Mouse (Mus musculus): ENCODE results near the gene Pgf. TPM values are rescaled to one million over a fixed set of nuclear protein-coding genes. Genes with fewer than 3 reads are reported as not detected.

The Pgf gene
- 1 to 10 TPM; 3.3 to 4.4 TPM for total RNA-seq (2021)

- DNase-seq (ENCODE audit: low spot score): no peak
Observed at GRCm38 (mm10) chr12:85177740-85178239, at the start of gene Pgf. Gene Pgf, minus strand, starts transcription at chr12:85177790.

GRCm38 (mm10) chr12:85227227-85227626, 49.6 kb upstream of the Pgf start:
- intact Hi-C loops (cut with DNase I): no loop called here
- DNase-seq (ENCODE audit: low spot score): no peak

More at GRCm38 (mm10) chr12:85177740-85178239, at the start of gene Pgf:
- intact Hi-C loops (cut with DNase I): no loop called here

GRCm38 (mm10) chr12:85219905-85220290, 42.3 kb upstream of the Pgf start:
- no peak for DNase-seq (ENCODE audit: low spot score)
- intact Hi-C loops (cut with DNase I): loop anchor here (2.0 to 5.0 kb wide), 2 partner anchors 47 to 67 kb away; partner anchors contain the start of genes Acyp1 and Zc2hc1c

GRCm38 (mm10) chr12:85219236-85219904, 41.8 kb upstream of the Pgf start, which contains the start of gene Eif2b2:
Gene Eif2b2, plus strand, starts transcription at chr12:85219481.
- intact Hi-C loops (cut with DNase I): loop anchor here (2.0 kb wide), 1 partner anchor 47 kb away; no protein-coding TSS in a partner anchor

DNA sequence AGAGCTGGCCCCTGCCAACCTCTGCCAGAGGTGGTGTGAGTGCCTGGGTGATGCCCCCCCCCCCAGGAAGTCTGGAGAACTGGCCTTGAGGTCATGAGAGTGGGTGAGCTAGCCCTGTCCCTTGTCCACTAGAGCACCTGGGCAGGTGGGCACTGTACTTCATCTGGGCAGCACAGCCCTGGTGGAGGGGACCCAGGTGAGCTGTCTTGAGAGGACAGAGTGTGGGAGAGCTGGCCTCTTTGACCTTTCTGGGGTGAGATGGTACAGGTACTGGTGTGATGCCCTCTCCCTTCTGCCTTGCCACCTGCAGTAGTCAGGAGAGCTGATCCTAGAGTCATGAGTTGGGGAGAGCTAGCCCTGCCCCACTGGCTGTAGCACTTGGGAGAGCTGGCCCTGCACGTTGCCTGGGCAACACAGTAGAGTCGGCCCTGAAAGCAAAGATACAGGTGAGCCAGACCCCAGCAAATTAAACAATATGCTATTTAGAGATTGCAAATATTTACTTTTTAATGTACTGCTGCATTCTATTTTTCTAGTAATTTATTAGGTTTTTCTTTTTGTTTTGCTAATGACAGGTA, 40.2 kb upstream of the Pgf start:
- DNase-seq (ENCODE audit: low spot score): no peak
- intact Hi-C loops (cut with DNase I): loop anchor here (2.0 kb wide), 1 partner anchor 45 kb away; no protein-coding TSS in a partner anchor

More at GRCm38 (mm10) chr12:85219236-85219904, 41.8 kb upstream of the Pgf start, which contains the start of gene Eif2b2:
- DNase-seq (ENCODE audit: low spot score): peak; percentile 98

GRCm38 (mm10) chr12:85215031-85215430, 37.4 kb upstream of the Pgf start:
- intact Hi-C loops (cut with DNase I): no loop called here
- DNase-seq (ENCODE audit: low spot score): no peak

DNA sequence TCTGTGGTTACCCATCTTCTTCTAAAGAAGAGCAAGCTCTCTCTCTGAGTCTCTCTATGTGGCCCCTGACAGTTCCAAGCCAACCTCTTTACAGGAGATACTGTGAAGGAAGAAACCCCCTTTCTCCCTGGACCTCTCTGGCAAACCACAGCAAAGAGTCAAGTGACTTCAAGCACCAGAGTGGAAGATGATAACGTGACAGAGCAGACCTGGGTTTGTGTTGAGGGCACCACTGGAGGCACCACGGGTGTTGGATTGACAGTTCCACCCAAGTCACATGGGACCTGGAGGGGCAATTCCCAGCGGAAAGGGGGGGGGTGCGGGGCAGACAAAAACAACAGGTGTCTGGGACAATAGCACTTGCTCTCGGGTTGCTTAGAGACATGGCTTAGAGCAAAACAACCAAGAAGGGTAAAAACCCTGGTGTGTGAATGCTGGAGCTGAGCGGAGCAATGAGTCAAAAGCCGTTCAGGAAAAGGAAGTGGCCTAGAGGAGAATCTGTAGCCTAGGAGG, 31.2 kb upstream of the Pgf start:
- intact Hi-C loops (cut with DNase I): no loop called here
- DNase-seq (ENCODE audit: low spot score): no peak

GRCm38 (mm10) chr12:85205425-85205824, 27.8 kb upstream of the Pgf start:
- DNase-seq (ENCODE audit: low spot score): no peak
- intact Hi-C loops (cut with DNase I): no loop called here

GRCm38 (mm10) chr12:85204105-85204504, 26.5 kb upstream of the Pgf start:
- intact Hi-C loops (cut with DNase I): no loop called here
- DNase-seq (ENCODE audit: low spot score): no peak

- DNase-seq (ENCODE audit: low spot score): no peak
- intact Hi-C loops (cut with DNase I): no loop called here
Observed at GRCm38 (mm10) chr12:85203699-85204098, 26.1 kb upstream of the Pgf start.

- intact Hi-C loops (cut with DNase I): no loop called here
- no peak for DNase-seq (ENCODE audit: low spot score)
Observed at GRCm38 (mm10) chr12:85202191-85202590, 24.6 kb upstream of the Pgf start.

- intact Hi-C loops (cut with DNase I): no loop called here
- DNase-seq (ENCODE audit: low spot score): no peak
Observed at GRCm38 (mm10) chr12:85201830-85202147, 24.2 kb upstream of the Pgf start.

DNA sequence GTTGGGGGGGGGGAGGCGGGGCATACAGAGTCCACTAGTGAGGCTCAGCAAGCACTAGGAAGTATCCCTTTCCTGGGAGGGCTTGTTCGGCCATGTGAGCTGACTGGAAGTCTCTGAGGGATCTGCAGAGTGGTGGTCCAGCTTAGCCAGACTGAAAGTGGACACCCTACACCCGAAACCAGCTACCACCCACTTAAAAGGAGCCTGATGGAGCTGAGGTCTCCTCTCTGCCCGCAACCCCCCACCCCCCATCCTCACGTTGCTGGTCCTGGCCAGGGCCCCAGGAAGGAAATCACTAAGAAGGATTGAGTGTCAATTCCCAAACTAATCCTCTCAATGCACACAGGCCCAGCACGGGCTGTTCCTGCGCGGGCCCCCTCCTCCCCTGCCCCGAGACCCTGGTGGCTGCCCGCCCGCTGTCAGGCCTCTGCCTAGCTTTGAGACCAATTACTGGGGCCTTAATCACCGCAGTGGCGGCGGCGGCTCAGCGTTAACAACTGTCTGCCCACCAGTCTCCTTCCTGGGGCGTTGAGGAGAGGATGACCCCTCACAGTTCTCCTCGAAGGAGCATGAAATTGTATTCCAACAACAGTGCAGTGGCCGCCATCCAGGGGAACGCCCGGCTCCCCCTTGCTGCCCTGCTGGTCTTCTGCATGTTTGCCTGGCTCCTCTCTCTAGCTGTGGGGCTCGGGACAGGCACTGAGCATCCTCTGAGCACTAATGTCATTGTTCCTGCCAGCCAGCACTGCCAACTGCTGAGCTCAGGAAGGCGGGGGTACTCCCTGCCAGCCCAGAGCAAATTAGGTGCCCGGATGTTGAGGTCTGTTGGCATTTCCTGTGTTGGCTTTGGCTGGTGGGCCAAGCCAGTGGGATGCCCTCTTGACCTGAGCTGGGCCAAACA, 23.6 kb upstream of the Pgf start:
- DNase-seq (ENCODE audit: low spot score): no peak
- intact Hi-C loops (cut with DNase I): no loop called here

- intact Hi-C loops (cut with DNase I): no loop called here
- no peak for DNase-seq (ENCODE audit: low spot score)
Observed at GRCm38 (mm10) chr12:85199954-85200353, 22.4 kb upstream of the Pgf start.

- intact Hi-C loops (cut with DNase I): no loop called here
- no peak for DNase-seq (ENCODE audit: low spot score)
Observed at GRCm38 (mm10) chr12:85197936-85198335, 20.3 kb upstream of the Pgf start.

DNA sequence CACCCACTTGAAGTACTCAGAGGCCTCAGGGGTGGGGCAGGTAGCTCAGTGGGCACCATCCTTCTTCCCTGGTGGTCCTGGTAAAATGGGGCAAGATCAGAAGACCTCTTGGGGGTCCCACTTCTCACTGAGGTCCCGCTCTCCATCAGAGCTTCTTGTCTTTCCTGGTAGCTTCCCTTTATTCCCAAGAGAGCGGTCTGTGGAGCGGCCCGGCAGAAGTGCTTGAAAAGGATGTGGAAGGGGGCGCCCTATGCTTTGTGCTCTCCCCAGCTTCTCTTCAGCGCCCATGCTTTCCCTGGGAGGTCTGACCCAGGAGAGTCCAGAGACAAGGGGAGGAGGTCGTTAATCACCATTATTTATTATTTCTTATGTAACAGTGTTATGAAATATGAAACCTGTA, 19.8 kb upstream of the Pgf start:
- no peak for DNase-seq (ENCODE audit: low spot score)
- intact Hi-C loops (cut with DNase I): no loop called here

DNA sequence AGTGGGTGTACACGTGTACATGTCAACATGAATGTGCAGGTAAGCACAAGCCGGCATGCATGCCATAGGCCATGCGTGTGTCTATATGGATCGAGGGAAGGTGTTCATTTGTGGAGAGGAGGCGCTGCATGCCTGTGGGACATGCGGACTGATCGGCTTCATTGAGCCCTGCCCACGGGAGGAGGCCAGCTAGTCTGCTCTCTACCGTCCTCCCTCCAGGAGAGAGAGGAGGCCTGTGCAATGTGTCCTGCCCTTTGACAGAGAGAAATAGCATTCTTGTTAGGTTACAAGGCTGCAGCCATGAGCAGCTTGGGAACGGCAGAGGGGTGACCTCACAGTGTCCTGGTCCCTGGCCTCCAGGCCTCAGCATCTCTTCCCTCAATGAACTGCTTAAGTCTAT, 18.6 kb upstream of the Pgf start:
- DNase-seq (ENCODE audit: low spot score): no peak
- intact Hi-C loops (cut with DNase I): no loop called here

DNA sequence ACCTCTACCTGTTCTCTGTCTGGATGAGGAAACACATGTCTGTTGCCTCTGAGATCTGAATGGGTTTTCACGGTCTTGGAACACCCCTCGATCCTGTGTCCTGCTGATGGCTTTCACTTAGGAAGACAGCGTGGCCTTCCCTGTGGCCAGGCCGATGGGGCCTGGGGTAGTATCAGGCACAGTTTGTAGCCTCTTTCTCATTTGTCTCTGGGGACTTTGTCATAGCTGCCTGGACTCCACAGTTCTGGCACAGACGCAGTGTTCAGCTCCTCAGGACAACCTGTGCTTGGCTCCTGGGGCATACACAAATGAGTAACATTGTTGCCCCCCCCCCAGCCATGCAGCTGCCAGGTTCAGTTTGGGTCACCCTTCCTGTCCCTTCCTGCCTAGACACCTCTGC, 17.5 kb upstream of the Pgf start:
- intact Hi-C loops (cut with DNase I): no loop called here

DNA sequence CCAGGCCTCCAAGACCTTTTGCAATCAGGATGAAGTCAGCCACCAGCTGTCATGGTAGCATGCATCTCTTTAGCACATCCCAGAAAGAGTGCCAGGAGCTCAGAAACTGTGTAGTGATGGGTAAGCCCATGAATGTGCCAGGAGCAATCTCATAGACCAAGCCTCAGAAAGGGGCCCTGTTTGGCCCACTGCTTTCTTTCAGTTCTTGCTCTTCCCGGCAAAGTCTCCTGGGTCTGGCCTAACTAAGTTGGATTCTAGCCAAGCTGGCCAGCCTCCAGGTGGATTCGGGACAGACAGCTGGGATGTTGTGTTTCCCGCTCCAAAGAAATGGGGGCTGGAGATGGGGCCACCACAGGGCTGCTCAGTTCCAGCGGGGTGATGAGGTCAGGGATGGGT, 17.0 kb upstream of the Pgf start:
- intact Hi-C loops (cut with DNase I): no loop called here
- peak; percentile 81 for DNase-seq (ENCODE audit: low spot score)

More for the DNA sequence above, 17.5 kb upstream of the Pgf start:
- DNase-seq (ENCODE audit: low spot score): peak; percentile 55

DNA sequence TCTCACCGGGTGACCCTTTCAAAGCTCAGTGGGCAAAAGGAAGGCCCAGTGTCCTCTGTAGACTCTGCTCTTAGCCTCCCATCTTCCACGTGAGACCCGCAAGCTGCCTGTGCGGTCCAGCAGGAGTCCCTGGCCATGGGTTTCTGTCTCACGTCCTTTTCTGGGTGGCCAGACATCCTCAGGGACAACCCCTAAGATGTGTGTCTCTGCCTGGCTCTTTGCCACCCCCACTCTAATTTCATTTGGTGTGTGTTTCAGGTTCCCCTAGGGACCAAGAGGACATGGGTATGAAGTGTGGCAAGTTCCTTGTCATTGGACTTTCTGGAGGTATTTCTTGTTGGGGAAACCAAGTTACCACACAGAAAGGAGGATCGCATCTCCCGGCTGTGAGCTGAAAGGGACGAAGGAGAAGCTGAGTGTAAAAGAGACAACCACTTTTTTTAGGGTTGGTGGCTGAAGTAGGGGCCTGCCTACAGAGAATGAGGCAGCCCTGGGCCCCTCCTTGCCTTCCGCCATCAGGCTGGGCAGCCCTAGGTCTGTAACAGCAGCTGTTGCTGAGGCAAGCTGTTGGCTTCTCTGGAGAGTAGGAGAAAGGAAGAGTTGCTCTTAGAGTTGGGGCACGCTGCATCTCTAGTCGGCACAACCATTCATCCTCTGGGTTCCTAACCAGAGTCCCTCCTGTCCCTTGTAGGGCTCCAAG, 16.5 kb upstream of the Pgf start:
- intact Hi-C loops (cut with DNase I): no loop called here
- DNase-seq (ENCODE audit: low spot score): no peak
